Mouse (Mus musculus): ENCODE measurements around the gene Gm21905. TPM values are rescaled to one million over a fixed set of nuclear protein-coding genes. Genes with fewer than 3 reads are reported as not detected.

Gm21905 gene
- polyA plus RNA-seq, 1 experiment from 2014 or later = not detected

DNA sequence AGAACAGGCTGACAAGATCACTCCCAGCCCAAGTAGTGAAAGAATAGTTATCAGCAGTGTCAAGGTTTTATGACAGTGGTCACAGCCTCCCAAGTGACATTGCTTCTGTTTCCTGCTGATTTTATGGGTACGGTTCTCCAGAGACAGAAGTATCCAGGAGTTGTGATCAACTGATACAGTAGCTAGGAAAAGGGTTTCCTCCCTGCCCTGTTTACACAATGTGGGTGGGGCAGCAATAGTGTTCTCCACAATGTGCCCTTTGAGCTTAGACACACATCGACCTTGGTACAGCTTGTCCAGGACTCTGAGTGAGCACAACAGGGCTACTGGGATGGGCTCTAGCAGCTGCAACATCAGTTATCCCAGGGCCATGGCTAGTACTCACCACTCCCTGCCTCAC, 14.6 kb downstream of the Gm21905 start:
- 77% methylated on average over 2 of the region's 2 CpGs for WGBS
- no peak overlapping the region for H3K27ac ChIP-seq (replicated peaks)
- H3K9me3 ChIP-seq = no peaks in the 10 kb centered on the region
- no peaks in the 10 kb centered on the region for H3K4me1 ChIP-seq
- H3K4me3 ChIP-seq = no peak overlapping the region
- no peaks in the 10 kb centered on the region for H3K27me3 ChIP-seq
- H3K36me3 ChIP-seq = no peaks in the 10 kb centered on the region
- H3K9ac ChIP-seq (replicated peaks) = no peak overlapping the region
- no peak for ATAC-seq (ENCODE audit: low FRiP score, low read depth)
- H3K4me2 ChIP-seq (replicated peaks) = no peak overlapping the region

DNA sequence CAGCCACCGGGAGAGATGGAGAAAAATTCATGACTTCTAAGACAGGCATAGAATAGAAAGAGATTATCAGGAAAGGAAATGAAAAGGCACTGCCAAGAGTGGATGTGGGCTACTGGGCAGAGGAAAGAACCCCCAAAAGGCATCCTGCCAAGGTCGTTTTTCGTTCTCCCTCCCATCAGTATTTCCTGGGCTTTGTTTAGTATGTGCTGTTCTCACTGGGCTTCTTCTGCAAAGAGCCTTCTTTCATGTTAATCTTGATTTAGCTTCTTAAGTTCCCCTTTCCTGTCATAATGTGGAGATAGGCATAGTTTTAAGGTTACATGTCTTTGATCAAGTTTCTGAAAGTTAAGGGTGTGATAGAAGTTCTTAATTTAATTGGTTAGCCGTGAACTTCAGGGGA, 15.6 kb downstream of the Gm21905 start:
- no peak overlapping the region for H3K27ac ChIP-seq (replicated peaks)
- H3K27me3 ChIP-seq = no peaks in the 10 kb centered on the region
- H3K4me3 ChIP-seq = no peak overlapping the region
- no peaks in the 10 kb centered on the region for H3K9me3 ChIP-seq
- H3K9ac ChIP-seq (replicated peaks) = no peak overlapping the region
- no peaks in the 10 kb centered on the region for H3K4me1 ChIP-seq
- ATAC-seq (ENCODE audit: low FRiP score, low read depth) = no peak
- H3K36me3 ChIP-seq = no peaks in the 10 kb centered on the region
- WGBS = 69% methylated on average over 4 of the region's 4 CpGs
- no peak overlapping the region for H3K4me2 ChIP-seq (replicated peaks)

- Histone ChIP-seq H3K9me3 (no peaks in the 10 kb centered on the region), H3K9ac (replicated peaks) (no peak overlapping the region), H3K4me3 (no peak overlapping the region), H3K4me1 (no peaks in the 10 kb centered on the region), H3K4me2 (replicated peaks) (no peak overlapping the region), H3K27ac (replicated peaks) (no peak overlapping the region), H3K27me3 (no peaks in the 10 kb centered on the region), H3K36me3 (no peaks in the 10 kb centered on the region)
- no peak for ATAC-seq (ENCODE audit: low FRiP score, low read depth)
- 59% methylated on average over 2 of the region's 2 CpGs for WGBS
Observed at GRCm38 (mm10) chr5:67904555-67904954, 41.7 kb downstream of the Gm21905 start.

- H3K9me3 ChIP-seq = no peaks in the 10 kb centered on the region
- 94% methylated on average over 1 of the region's 1 CpGs for WGBS
- H3K27ac ChIP-seq (replicated peaks) = no peak overlapping the region
- ATAC-seq (ENCODE audit: low FRiP score, low read depth) = no peak
- no peak overlapping the region for H3K9ac ChIP-seq (replicated peaks)
- H3K36me3 ChIP-seq = no peaks in the 10 kb centered on the region
- H3K4me1 ChIP-seq = no peaks in the 10 kb centered on the region
- H3K4me3 ChIP-seq = no peak overlapping the region
- no peaks in the 10 kb centered on the region for H3K27me3 ChIP-seq
- no peak overlapping the region for H3K4me2 ChIP-seq (replicated peaks)
Observed at GRCm38 (mm10) chr5:67898921-67899320, 47.3 kb downstream of the Gm21905 start.

DNA sequence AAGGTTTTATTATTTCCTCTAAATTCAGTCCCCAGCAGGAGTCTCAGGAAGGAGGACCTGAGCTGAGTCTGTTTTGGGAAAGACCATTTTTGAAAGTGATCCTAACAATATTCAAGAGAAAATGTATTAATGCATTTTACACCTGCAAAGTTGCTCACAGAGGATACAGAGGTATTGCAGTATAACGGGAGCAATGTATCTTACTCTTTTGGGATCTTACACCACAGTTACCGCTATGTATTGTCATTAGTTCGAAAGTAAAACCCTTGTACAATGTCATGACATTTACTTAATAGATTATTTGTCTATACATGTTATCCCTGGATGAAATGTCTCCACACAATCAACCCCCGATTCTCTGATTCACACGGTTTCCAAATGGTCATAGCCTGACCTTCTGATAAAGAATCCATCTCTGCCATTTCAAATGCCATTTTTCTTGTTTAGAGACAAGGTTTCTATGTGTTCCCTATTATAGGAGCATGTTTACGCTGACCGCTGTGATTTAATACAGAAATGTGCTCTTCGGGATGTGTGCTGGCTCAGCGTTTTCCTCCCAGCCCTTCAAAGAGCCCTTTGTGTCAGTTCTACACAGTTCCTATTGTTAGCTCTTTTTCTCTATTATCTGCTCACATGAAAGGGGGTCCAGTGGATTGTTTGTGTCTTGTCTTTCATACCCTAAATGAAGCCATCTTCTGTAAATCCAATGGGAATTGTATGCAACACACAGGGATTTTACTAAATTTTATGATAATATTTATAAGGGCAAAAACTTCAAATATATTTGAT, 61.6 kb downstream of the Gm21905 start:
- Histone ChIP-seq H3K27ac (replicated peaks) (no peak overlapping the region), H3K9me3 (no peaks in the 10 kb centered on the region), H3K4me3 (no peak overlapping the region), H3K27me3 (peaks cover 9% of the 10 kb centered on the region; the same call in 1 of the 2 replicates), H3K4me2 (replicated peaks) (0 out of 2 replicates have a peak overlapping the region, but pooled peaks have one; percentile 12), H3K9ac (replicated peaks) (no peak overlapping the region), H3K36me3 (no peaks in the 10 kb centered on the region), H3K4me1 (0 out of 2 replicates have a peak, but pooled peaks cover 4% of the 10 kb centered on the region)
- 45% methylated on average over 9 of the region's 9 CpGs for WGBS
- ATAC-seq (ENCODE audit: low FRiP score, low read depth) = peak; percentile 60

DNA sequence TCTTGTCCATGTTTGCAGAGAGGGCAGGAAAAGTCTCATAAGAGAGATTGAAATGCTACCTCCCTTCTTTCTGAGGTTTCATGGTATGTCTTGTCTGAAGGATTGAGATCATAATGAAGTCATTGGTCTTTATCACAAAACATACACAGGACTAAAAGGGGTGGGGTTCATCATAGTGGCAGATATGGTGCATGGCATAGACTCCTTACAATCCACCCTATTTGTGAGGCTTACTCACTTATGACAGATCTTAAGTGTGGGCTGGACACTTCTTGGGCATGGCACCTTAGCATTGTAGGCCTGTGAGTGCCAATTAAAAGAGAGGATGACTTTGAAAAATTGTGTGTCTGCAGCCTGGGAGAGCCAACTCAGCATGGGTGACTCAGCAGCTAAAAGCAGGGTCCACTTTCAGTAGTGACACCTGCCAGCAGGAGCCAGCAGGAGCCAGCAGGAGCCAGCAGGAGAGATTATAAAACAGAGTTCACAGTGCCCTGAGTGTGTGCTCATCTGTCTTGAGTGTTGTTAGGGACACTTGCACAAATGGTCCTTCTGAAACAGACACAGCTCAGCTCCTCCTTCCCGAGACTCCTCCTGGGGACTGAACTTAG, 62.6 kb downstream of the Gm21905 start:
- ATAC-seq (ENCODE audit: low FRiP score, low read depth) = no peak
- H3K4me3 ChIP-seq = no peak overlapping the region
- no peak overlapping the region for H3K27ac ChIP-seq (replicated peaks)
- H3K27me3 ChIP-seq = peaks cover 9% of the 10 kb centered on the region; the same call in 1 of the 2 replicates
- H3K4me2 ChIP-seq (replicated peaks) = no peak overlapping the region
- no peaks in the 10 kb centered on the region for H3K9me3 ChIP-seq
- H3K4me1 ChIP-seq = 0 out of 2 replicates have a peak, but pooled peaks cover 4% of the 10 kb centered on the region
- no peak overlapping the region for H3K9ac ChIP-seq (replicated peaks)
- 58% methylated on average over 1 of the region's 1 CpGs for WGBS
- H3K36me3 ChIP-seq = no peaks in the 10 kb centered on the region

Other genes starting within 250 kb of the Gm21905 start
- gene Atp8a1, start 99.0 kb downstream of the Gm21905 start, polyA plus RNA-seq (2016; fragmentation: Nextera tagmentation; extraction: Ambion mirVana) = 31.3 and 37.8 TPM in 2 replicates
- gene Gm5108, start 4.8 kb downstream of the Gm21905 start, polyA plus RNA-seq (2016; fragmentation: Nextera tagmentation; extraction: Ambion mirVana) = not detected in 2 replicates
- not detected in 2 replicates for gene Grxcr1, start 85.4 kb upstream of the Gm21905 start, polyA plus RNA-seq (2016; fragmentation: Nextera tagmentation; extraction: Ambion mirVana)